Mouse (Mus musculus): ENCODE data around the gene Nemp2.

- TF ChIP-seq CTCF (IDR thresholded peaks at IDR 0.05; ENCODE audit: low read depth) (no peak), EP300 (IDR thresholded peaks at IDR 0.05; ENCODE audit: low read depth) (no peak)
Measured at GRCm38 (mm10) chr1:52652601-52653253, 22.2 kb downstream of the Nemp2 start.

Measured in liver, postnatal 0 days (tissue).